Mouse (Mus musculus): ENCODE data around the gene Vgll4. TPM values are rescaled to one million over a fixed set of nuclear protein-coding genes. Genes with fewer than 3 reads are reported as not detected.

The Vgll4 gene
- polyA plus RNA-seq, 1 experiment, result 36.1 TPM

DNA sequence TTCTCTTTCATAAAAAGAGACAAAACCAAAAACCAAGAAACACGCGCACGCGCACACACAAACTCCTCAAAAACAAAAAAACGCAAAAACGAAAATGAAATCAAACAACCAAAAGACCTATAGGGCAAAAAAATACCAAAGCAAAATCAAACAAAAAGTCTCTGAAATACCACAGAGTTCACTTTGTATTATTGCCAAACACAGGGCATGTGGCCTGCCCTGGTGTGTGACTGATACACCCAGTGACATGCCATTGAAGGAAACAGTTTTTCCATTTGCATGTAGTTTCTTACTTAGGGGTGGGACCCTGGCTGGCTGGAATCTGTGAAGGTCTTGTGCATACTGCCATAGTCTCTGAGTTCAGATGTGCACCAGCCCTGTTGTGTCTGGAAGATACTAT lies 62.3 kb downstream of the Vgll4 start:
- Histone ChIP-seq H3K36me3 (ENCODE audit: control insufficient read depth, insufficient read depth, low read length) (no peaks in the 10 kb centered on the region), H3K4me1 (ENCODE audit: control insufficient read depth, insufficient read depth, insufficient read length) (peaks cover 32% of the 10 kb centered on the region), H3K27me3 (ENCODE audit: control insufficient read depth, insufficient read depth, low read length) (no peaks in the 10 kb centered on the region), H3K4me3 (ENCODE audit: extremely low read depth, insufficient read depth, insufficient read length) (no peak overlapping the region), H3K27ac (ENCODE audit: insufficient read depth, low read length) (0 out of 2 replicates have a peak overlapping the region, but pooled peaks have one; percentile 0)
- TF ChIP-seq POLR2A (IDR thresholded peaks at IDR 0.05; ENCODE audit: low read depth, low read length), result no peak
- TF ChIP-seq CTCF (IDR thresholded peaks at IDR 0.05; ENCODE audit: extremely low read depth, insufficient read depth, insufficient read length, insufficient replicate concordance), result no peak
- WGBS, result 64% methylated on average over 6 of the region's 6 CpGs
- DNase-seq (ENCODE audit: low read depth in 1 of 2, low spot score in 2 of 2), result no peak

DNA sequence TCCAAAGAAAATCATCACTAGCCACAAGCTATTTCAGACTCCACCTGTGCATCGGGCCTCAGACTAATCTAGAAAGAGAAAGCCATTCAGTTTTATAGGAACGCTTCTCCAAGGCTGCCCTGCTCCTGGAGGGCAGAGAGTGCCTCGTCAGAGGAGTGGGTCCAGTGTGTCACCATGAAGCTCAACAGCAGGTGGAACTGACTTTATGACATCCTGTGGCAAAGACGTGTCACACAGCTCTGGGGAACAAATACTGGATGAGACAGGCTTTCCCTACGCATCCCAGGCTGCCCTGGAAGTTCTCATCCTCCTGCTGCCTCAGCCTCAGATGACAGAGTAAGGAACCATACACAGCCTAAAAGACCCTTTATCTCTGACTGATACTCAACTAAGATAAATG lies 63.6 kb downstream of the Vgll4 start:
- Histone ChIP-seq H3K27ac (ENCODE audit: insufficient read depth, low read length) (no peak overlapping the region), H3K4me1 (ENCODE audit: control insufficient read depth, insufficient read depth, insufficient read length) (peaks cover 24% of the 10 kb centered on the region), H3K36me3 (ENCODE audit: control insufficient read depth, insufficient read depth, low read length) (no peaks in the 10 kb centered on the region), H3K27me3 (ENCODE audit: control insufficient read depth, insufficient read depth, low read length) (no peaks in the 10 kb centered on the region), H3K4me3 (ENCODE audit: extremely low read depth, insufficient read depth, insufficient read length) (no peak overlapping the region)
- 72% methylated on average over 5 of the region's 5 CpGs for WGBS
- TF ChIP-seq POLR2A (IDR thresholded peaks at IDR 0.05; ENCODE audit: low read depth, low read length) (no peak), CTCF (IDR thresholded peaks at IDR 0.05; ENCODE audit: extremely low read depth, insufficient read depth, insufficient read length, insufficient replicate concordance) (no peak)
- DNase-seq (ENCODE audit: low read depth in 1 of 2, low spot score in 2 of 2), result no peak

DNA sequence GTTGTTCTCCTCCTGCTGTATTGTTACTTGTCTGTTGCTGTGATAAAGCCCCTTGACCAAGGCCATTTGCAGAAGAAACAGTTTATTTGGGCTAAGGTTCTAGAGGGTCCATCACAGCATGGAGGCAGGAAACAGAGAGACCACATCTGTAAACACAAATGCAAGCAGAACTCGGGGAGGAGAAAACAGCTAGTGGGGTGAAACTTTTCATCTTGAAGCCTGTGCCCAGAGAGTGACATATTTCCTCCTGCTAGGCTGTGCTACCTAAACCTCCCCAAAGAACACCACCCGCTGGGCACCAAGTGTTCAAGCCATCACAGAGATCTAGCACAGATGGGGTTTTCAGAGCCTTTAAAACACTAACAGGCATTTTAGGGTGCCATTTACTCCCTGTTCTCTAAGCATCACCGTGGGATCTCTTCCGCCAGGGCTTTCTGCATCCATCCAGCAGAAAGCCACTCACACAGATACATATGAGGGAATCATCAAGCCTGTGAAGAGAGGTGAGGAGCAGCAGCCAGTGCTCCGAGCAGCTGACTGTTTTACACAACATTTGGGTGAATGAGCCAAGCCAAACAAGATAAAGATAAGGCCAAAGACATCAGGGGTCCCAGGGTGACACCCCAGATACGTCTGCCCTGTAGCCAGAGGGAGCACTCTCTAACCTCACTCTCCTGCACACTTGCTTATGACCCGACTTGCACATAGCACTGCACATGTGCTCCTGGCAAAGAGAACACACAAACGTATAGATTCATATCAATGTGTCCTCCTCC lies 64.4 kb downstream of the Vgll4 start:
- 64% methylated on average over 8 of the region's 8 CpGs for WGBS
- H3K27ac ChIP-seq (ENCODE audit: insufficient read depth, low read length), result no peak overlapping the region

DNA sequence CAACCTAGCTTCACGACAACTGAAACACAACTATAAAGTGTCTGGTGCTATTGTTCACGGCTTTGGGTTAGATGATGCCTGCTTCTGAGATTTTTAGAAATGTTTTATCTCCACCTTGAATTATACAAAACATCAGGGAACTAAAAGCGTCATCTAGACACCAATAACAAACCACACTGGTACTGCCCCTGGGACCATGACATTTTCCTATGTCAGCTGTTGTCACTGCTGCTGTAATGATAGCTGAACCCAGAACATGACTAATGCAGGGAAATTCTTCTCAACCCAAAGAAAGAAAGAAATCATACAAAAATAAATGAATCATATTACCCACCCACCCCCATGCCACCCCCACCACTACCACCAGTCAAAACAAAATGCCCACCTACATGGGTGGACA lies 65.0 kb downstream of the Vgll4 start:
- H3K4me1 ChIP-seq (ENCODE audit: control insufficient read depth, insufficient read depth, insufficient read length), result peaks cover 23% of the 10 kb centered on the region
- no peaks in the 10 kb centered on the region for H3K36me3 ChIP-seq (ENCODE audit: control insufficient read depth, insufficient read depth, low read length)
- WGBS, result 77% methylated on average over 3 of the region's 3 CpGs

More for the DNA sequence above, 64.4 kb downstream of the Vgll4 start:
- no peaks in the 10 kb centered on the region for H3K27me3 ChIP-seq (ENCODE audit: control insufficient read depth, insufficient read depth, low read length)
- no peak for TF ChIP-seq CTCF (IDR thresholded peaks at IDR 0.05; ENCODE audit: extremely low read depth, insufficient read depth, insufficient read length, insufficient replicate concordance)
- TF ChIP-seq POLR2A (IDR thresholded peaks at IDR 0.05; ENCODE audit: low read depth, low read length), result no peak
- no peak overlapping the region for H3K4me3 ChIP-seq (ENCODE audit: extremely low read depth, insufficient read depth, insufficient read length)
- H3K4me1 ChIP-seq (ENCODE audit: control insufficient read depth, insufficient read depth, insufficient read length), result peaks cover 23% of the 10 kb centered on the region
- no peak for DNase-seq (ENCODE audit: low read depth in 1 of 2, low spot score in 2 of 2)
- no peaks in the 10 kb centered on the region for H3K36me3 ChIP-seq (ENCODE audit: control insufficient read depth, insufficient read depth, low read length)

DNA sequence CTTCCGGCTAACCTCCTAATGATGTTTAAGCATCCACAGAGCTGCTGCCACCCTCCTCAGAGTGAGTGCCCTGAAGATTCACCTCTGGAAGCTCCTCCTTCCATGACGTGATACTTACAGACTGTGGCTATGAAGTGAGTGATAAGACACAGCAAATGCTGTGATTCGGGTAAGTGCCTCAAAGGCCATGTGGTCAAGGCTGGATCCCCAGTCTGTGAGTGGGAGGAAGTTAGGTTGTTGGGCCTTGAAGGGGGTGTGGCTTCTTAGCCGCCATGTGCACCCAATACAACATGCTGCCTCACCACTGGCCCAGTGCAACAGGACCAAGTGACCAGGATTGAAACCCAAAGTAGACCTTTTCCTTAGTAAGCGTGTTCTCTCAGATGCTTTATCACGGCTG lies 65.6 kb downstream of the Vgll4 start:
- 67% methylated on average over 6 of the region's 6 CpGs for WGBS
- Histone ChIP-seq H3K4me3 (ENCODE audit: extremely low read depth, insufficient read depth, insufficient read length) (no peak overlapping the region), H3K36me3 (ENCODE audit: control insufficient read depth, insufficient read depth, low read length) (no peaks in the 10 kb centered on the region; the same call in 1 of the 2 replicates), H3K4me1 (ENCODE audit: control insufficient read depth, insufficient read depth, insufficient read length) (peaks cover 24% of the 10 kb centered on the region), H3K27me3 (ENCODE audit: control insufficient read depth, insufficient read depth, low read length) (no peaks in the 10 kb centered on the region), H3K27ac (ENCODE audit: insufficient read depth, low read length) (no peak overlapping the region)
- no peak for TF ChIP-seq POLR2A (IDR thresholded peaks at IDR 0.05; ENCODE audit: low read depth, low read length)
- DNase-seq (ENCODE audit: low read depth in 1 of 2, low spot score in 2 of 2), result no peak

More for the DNA sequence above, 65.0 kb downstream of the Vgll4 start:
- H3K27ac ChIP-seq (ENCODE audit: insufficient read depth, low read length), result no peak overlapping the region
- H3K27me3 ChIP-seq (ENCODE audit: control insufficient read depth, insufficient read depth, low read length), result no peaks in the 10 kb centered on the region
- no peak overlapping the region for H3K4me3 ChIP-seq (ENCODE audit: extremely low read depth, insufficient read depth, insufficient read length)
- no peak for TF ChIP-seq CTCF (IDR thresholded peaks at IDR 0.05; ENCODE audit: extremely low read depth, insufficient read depth, insufficient read length, insufficient replicate concordance)
- no peak for TF ChIP-seq POLR2A (IDR thresholded peaks at IDR 0.05; ENCODE audit: low read depth, low read length)
- no peak for DNase-seq (ENCODE audit: low read depth in 1 of 2, low spot score in 2 of 2)

DNA sequence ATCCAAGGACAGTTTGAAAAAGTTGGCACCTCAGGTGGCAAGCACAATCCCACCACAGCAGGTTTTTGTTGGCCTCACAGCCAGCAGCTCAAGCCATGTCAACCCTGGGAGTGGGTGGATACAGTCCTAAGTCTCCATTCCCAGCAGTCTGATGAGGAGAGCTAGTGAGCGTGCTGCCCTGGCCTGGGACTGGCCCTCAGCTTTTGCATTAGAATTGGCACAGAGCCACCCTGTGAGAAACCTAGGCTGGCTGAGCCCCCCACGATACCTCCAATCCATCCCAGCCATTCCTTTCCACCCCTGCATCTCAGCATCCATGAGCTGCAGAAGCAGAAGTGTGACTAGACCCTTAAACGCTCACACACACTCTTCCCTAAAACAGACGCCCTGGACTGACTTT lies 67.9 kb downstream of the Vgll4 start:
- WGBS, result 74% methylated on average over 4 of the region's 4 CpGs
- H3K27me3 ChIP-seq (ENCODE audit: control insufficient read depth, insufficient read depth, low read length), result no peaks in the 10 kb centered on the region
- H3K27ac ChIP-seq (ENCODE audit: insufficient read depth, low read length), result no peak overlapping the region
- TF ChIP-seq POLR2A (IDR thresholded peaks at IDR 0.05; ENCODE audit: low read depth, low read length) (no peak), CTCF (IDR thresholded peaks at IDR 0.05; ENCODE audit: extremely low read depth, insufficient read depth, insufficient read length, insufficient replicate concordance) (no peak)
- H3K4me1 ChIP-seq (ENCODE audit: control insufficient read depth, insufficient read depth, insufficient read length), result peaks cover 22% of the 10 kb centered on the region
- DNase-seq (ENCODE audit: low read depth in 1 of 2, low spot score in 2 of 2), result no peak
- H3K36me3 ChIP-seq (ENCODE audit: control insufficient read depth, insufficient read depth, low read length), result no peaks in the 10 kb centered on the region; the same call in 1 of the 2 replicates
- no peak overlapping the region for H3K4me3 ChIP-seq (ENCODE audit: extremely low read depth, insufficient read depth, insufficient read length)

DNA sequence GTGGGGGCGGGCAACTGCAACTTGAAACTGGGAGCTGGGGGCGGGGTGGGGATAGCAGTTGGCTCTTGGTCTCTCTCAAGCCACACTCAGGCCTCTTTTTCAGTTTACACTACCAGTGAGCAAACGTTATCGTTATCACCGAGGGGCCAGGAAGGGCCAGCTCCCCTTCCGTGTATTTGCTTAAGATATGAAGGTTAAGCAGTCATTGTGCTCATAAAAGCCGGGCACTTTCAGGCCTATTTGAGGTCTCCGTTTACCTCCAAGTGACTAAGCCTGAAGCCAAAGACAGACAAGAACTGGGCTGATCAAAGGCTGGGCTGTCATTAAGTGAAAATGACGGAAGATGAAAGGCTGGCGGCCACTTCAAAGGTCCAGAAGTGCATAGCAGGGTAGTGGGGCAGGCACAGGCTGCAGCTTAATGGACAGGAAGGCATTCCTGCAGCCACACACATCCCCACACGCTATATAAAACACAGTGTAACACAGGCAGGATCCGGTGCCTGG lies 68.4 kb downstream of the Vgll4 start:
- Histone ChIP-seq H3K4me3 (ENCODE audit: extremely low read depth, insufficient read depth, insufficient read length) (no peak overlapping the region), H3K27me3 (ENCODE audit: control insufficient read depth, insufficient read depth, low read length) (no peaks in the 10 kb centered on the region), H3K27ac (ENCODE audit: insufficient read depth, low read length) (no peak overlapping the region), H3K36me3 (ENCODE audit: control insufficient read depth, insufficient read depth, low read length) (no peaks in the 10 kb centered on the region; the same call in 1 of the 2 replicates), H3K4me1 (ENCODE audit: control insufficient read depth, insufficient read depth, insufficient read length) (peaks cover 22% of the 10 kb centered on the region)
- no peak for DNase-seq (ENCODE audit: low read depth in 1 of 2, low spot score in 2 of 2)
- 52% methylated on average over 12 of the region's 12 CpGs for WGBS
- TF ChIP-seq CTCF (IDR thresholded peaks at IDR 0.05; ENCODE audit: extremely low read depth, insufficient read depth, insufficient read length, insufficient replicate concordance) (no peak), POLR2A (IDR thresholded peaks at IDR 0.05; ENCODE audit: low read depth, low read length) (no peak)
